Mouse (Mus musculus) forebrain, embryonic 16.5 days (tissue): Measurements from ENCODE around the gene Klhl26. TPM values are rescaled to one million over a fixed set of nuclear protein-coding genes. Genes with fewer than 3 reads are reported as not detected.
A peak's percentile ranks its signal among the peaks of the same experiment; 100 is the strongest.
"Not testable (repeated sequence)": the region's sequence is repeated elsewhere in the genome, so short reads cannot be mapped to it uniquely, and the experiment has no call there.

Experiments used
- ATAC-seq: fragments of 200-750 bp; cut with Nextera tagmentation; 2 replicates; pipeline ENCODE4 v1.8.0; 2017; ENCODE audit warnings: mild to moderate bottlenecking, moderate library complexity
- H3K27ac ChIP-seq: fragments of 300-500 bp; sonication (generic); 2 replicates; pipeline ENCODE4 v1.5.1; 2014; ENCODE audit warnings: low read length, control low read depth
- H3K27me3 ChIP-seq: fragments of 300-500 bp; sonication (generic); replicated peaks from 2 replicates; pipeline ENCODE4 v1.6.1; 2014; ENCODE audit warnings: low read length; ENCODE audit not compliant: control insufficient read depth, insufficient read depth
- H3K36me3 ChIP-seq: fragments of 300-500 bp; sonication (generic); 2 replicates; pipeline ENCODE4 v1.6.1; 2014; ENCODE audit not compliant: control insufficient read depth, insufficient read depth
- H3K4me1 ChIP-seq: fragments of 300-500 bp; sonication (generic); replicated peaks from 2 replicates; pipeline ENCODE4 v1.6.1; 2014; ENCODE audit warnings: low read length; ENCODE audit not compliant: control insufficient read depth, insufficient read depth
- H3K4me2 ChIP-seq: fragments of 300-500 bp; sonication (generic); 2 replicates; pipeline ENCODE4 v1.6.1; 2014; ENCODE audit warnings: mild to moderate bottlenecking, low read length, control low read depth
- H3K4me3 ChIP-seq: fragments of 300-500 bp; sonication (generic); replicated peaks from 2 replicates; pipeline ENCODE4 v1.5.1; 2014; ENCODE audit warnings: mild to moderate bottlenecking, low read length, control low read depth
- H3K9ac ChIP-seq: fragments of 300-500 bp; sonication (generic); replicated peaks from 2 replicates; pipeline ENCODE4 v1.6.1; 2014; ENCODE audit warnings: low read depth, low read length, control low read depth
- H3K9me3 ChIP-seq: fragments of 300-500 bp; sonication (generic); 2 replicates; pipeline ENCODE4 v1.6.1; 2016; ENCODE audit warnings: low read length; ENCODE audit not compliant: control insufficient read depth
- WGBS: fragments of 180-500 bp; shearing (Covaris S2); extraction: QIAGEN DNeasy Blood & Tissue Kit; methylation state at CpG from one replicate; pipeline ENCODE4 v1.1.7; 2014; 5-methylcytosine and 5-hydroxymethylcytosine counted together
- polyA plus RNA-seq: library from polyadenylated mRNA; unstranded; fragments of >200 nt; fragmentation: Nextera tagmentation; extraction: Ambion mirVana; gene quantifications from 2 replicates; pipeline ENCODE4 v1.2.1, GENCODE M21; 2015

Gene Klhl26
- polyA plus RNA-seq, 1 experiment from 2014 or later, result 26.2 TPM

DNA sequence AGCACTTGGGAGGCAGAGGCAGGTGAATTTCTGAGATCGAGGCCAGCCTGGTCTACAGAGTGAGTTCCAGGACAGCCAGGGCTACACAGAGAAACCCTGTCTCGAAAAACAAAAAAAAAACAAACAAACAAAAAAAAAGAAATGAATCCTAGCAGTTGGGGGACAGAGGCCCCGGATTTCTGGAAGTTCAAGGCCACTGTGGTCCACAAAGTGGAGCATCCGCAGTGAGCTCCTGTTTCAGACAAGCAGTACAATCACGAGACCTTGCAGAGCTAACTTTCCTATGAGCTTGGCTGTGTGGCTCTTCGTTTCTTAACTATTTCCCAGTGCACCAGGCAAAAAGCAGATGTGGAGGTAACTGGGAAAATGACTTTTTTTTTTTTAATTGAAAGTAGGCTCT, 34.4 kb upstream of the Klhl26 start:
- not testable (repeated sequence) for H3K9me3 ChIP-seq, ATAC-seq, H3K27me3 ChIP-seq, H3K9ac ChIP-seq
- Histone ChIP-seq H3K4me3 (peak overlapping the region; percentile 87), H3K36me3 (peaks cover 11% of the 10 kb centered on the region), H3K4me1 (peaks cover 18% of the 10 kb centered on the region), H3K4me2 (peak overlapping the region; percentile 49), H3K27ac (peak overlapping the region; percentile 33)
- 89% methylated on average over 6 of the region's 6 CpGs for WGBS

DNA sequence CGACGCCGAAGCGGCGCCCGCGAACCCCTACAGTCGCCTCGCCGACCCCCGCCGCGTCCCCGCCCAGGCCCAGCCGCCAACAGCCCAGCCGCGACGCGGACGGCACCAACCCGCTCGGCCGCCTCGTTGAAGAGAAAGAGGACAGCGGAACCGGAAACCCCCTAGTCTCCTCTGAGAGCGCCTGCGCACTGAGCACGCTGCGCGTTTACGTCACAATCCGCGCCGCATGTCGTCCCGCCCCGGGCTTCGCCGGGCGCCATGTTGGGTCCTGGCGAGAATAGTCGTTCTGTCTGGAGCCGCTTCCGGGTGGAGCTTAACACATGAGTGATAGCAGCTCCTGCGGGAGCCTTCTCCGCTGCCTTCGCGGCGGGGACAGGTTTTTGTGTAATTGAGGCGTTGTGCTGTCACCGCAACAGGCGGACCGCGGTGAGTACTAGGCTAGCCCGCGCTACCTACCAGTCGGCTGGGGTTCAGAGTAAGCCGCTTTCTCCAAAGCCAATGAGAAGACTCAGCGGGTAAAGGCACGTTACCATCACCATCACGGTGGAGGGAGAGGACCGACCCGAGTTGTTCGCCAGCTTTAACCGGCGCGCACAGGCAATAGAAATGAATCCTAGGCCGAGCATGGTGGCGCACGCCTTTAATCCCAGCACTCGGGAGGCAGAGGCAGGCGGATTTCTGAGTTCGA, 33.6 kb upstream of the Klhl26 start, which contains the start of gene Uba52:
TSS of gene Uba52 (minus strand) at position 574 of the 688 bp plus-strand sequence.
- ATAC-seq, result peak; percentile 87
- WGBS, result 1% methylated on average over 66 of the region's 74 CpGs
- peak within 1 kb of the TSS; percentile 98 for H3K27ac ChIP-seq
- H3K36me3 ChIP-seq, result peaks cover 11% of the 10 kb centered on the region
- peak within 1 kb of the TSS; percentile 87 for H3K4me3 ChIP-seq
- H3K9ac ChIP-seq, result peak within 1 kb of the TSS; percentile 96
- no peaks in the 10 kb centered on the region for H3K27me3 ChIP-seq
- H3K4me2 ChIP-seq, result peak within 1 kb of the TSS; percentile 100
- no peaks in the 10 kb centered on the region for H3K9me3 ChIP-seq
- H3K4me1 ChIP-seq, result peaks cover 25% of the 10 kb centered on the region

DNA sequence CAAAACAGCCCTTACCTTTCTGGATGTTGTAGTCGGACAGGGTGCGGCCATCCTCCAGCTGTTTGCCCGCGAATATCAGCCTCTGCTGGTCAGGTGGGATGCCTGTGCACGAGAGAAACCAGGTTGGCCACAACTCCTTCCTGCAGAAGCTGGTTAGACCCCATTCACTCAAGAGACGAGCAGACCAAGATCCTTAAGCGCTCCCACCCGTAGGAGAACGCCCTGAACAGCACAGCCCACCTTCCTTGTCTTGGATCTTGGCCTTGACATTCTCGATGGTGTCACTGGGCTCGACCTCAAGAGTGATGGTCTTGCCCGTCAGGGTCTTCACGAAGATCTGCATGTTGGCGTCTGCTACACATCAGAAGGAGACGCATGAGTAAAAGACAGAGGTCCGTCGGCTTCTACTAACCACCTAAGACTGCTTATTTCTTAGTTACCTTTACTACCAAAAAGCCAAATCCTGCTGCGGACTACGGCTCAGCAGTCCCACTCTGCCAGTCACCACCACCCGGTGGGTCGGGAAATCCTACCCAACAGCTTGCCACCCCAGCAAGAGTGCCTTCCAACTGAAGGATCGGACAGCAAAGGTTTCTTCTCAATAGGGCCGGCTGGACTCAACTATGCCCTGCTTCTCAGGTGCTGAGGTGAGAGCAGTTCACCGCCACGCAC, 32.6 kb upstream of the Klhl26 start:
- Histone ChIP-seq H3K4me1 (peaks cover 35% of the 10 kb centered on the region), H3K9me3 (no peaks in the 10 kb centered on the region), H3K36me3 (peaks cover 11% of the 10 kb centered on the region), H3K4me2 (peak overlapping the region; percentile 100), H3K9ac (peak overlapping the region; percentile 96), H3K27ac (no peak overlapping the region), H3K27me3 (no peaks in the 10 kb centered on the region), H3K4me3 (peak overlapping the region; percentile 87)
- WGBS, result 14% methylated on average over 25 of the region's 25 CpGs
- ATAC-seq, result no peak

DNA sequence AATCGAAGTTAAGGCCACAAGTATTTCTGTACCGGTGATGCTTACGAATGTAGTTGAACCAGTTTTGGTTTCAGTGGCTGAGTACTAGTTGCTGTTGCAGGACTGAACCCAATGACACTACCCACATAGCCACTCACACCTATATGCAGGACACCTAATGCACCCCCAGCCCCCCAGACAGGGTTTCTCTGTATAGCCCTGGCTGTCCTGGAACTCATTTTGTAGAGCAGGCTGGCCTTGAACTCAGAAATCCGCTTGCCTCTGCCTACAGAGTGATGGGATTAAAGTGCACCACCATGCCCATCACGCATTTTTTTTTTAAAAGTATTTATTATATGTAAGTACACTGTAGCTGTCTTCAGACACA, 30.2 kb upstream of the Klhl26 start:
- WGBS, result 64% methylated on average over 5 of the region's 5 CpGs
- H3K36me3 ChIP-seq, result peaks cover 9% of the 10 kb centered on the region
- no peak for ATAC-seq
- no peak overlapping the region for H3K9ac ChIP-seq
- H3K9me3 ChIP-seq, result no peaks in the 10 kb centered on the region
- no peak overlapping the region for H3K4me2 ChIP-seq
- peaks cover 44% of the 10 kb centered on the region for H3K4me1 ChIP-seq
- H3K27me3 ChIP-seq, result peaks cover 17% of the 10 kb centered on the region
- no peak overlapping the region for H3K4me3 ChIP-seq
- H3K27ac ChIP-seq, result no peak overlapping the region

DNA sequence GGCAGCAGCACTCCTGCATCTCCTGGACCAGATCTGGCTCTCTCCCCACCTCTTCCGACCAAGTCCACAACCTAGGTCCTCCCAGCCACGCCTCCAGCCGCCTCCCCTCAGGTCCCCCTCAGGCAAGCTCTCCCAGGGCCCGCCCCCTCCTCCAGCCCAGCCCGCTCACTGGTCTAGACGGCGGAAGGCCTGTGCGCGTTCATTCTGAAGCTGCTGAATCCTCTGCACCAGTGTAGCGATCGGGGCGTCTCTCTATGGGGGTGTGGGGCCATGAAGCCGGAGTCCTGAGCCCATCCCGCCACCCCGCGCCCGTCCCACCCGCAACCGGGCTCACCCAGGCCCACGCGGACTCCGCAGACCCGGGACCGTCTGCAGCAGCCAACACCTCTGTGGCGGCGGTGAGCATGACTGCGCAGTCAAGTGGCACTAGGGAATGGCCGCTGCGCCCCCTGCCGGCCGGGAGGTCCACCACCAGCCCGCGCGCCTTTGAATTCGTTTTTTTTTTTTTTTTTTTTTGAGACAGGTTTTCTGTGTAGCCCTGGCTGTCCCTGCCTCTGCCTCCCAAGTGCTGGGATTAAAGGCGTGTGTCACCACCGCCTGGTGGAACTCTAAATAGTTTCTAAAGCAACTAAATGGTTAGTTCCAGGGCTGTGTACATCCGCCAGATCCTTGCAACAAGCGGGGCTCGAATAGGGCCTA, 29.7 kb upstream of the Klhl26 start, which contains the start of gene Rex1bd:
TSS of gene Rex1bd (minus strand) at position 425 of the 699 bp plus-strand sequence.
- ATAC-seq, result peak; percentile 84
- Histone ChIP-seq H3K4me3 (peak within 1 kb of the TSS; percentile 78), H3K27me3 (peaks cover 22% of the 10 kb centered on the region), H3K9me3 (no peaks in the 10 kb centered on the region), H3K27ac (peak within 1 kb of the TSS; percentile 94), H3K4me2 (peak within 1 kb of the TSS; percentile 95), H3K36me3 (peaks cover 9% of the 10 kb centered on the region), H3K4me1 (peaks cover 45% of the 10 kb centered on the region), H3K9ac (peak within 1 kb of the TSS; percentile 95)
- 2% methylated on average over 36 of the region's 40 CpGs for WGBS

DNA sequence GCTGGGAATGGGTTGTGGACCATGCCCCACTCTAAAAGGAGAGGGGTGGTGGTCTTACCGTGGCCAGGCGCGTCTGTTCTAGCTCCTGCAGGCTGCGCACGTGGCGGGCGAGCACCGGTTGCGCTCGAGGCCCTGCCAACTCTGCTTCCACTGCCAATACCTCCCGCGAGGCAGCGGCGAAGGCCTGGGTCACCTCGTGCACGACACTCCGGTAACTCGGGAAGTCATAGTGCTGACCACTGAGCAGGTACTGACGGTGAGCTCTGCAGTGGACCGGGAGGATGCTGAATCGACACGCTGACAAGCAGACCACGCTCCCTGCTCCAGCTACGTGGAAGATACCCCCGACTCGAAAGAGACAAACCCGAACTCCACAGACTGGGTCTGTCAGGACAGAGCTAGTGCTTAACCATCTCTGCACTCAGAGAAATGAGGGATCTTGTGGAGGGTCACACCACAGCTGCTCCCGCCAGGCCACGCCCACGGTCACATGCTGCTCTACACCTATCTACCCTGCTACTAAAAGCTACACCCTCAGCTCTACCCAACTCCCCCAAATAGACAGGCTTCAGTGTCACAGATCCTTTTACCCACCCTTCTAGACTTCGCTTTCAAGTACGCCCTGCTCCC, 29.0 kb upstream of the Klhl26 start:
- Histone ChIP-seq H3K36me3 (peaks cover 9% of the 10 kb centered on the region), H3K4me3 (peak overlapping the region; percentile 78), H3K4me2 (peak overlapping the region; percentile 95), H3K9me3 (no peaks in the 10 kb centered on the region), H3K27me3 (peaks cover 28% of the 10 kb centered on the region), H3K4me1 (peaks cover 45% of the 10 kb centered on the region), H3K27ac (peak overlapping the region; percentile 94), H3K9ac (peak overlapping the region; percentile 95)
- no peak; the same call in 1 of the 2 replicates for ATAC-seq
- WGBS, result 32% methylated on average over 32 of the region's 32 CpGs

DNA sequence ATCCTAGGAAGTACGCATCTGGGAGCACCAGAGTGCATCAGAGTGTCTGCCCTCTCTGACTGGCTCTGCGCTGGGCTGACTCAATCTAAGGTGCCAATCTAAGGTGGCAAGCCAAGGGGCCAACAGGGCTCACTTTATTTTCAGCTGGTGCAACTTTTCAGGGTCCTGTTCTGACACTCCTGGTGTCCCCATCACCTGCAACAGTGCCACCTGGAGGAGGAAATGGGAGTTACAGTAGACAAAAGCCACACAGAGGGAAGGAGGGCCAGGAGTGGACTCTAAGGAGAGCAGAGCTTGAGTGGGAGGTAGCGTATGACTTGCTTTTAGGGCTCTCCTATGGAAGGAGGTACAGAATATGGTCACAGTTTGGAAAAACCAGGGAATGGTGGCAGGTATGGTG, 28.1 kb upstream of the Klhl26 start:
- Histone ChIP-seq H3K4me1 (peaks cover 46% of the 10 kb centered on the region), H3K9me3 (peaks cover 2% of the 10 kb centered on the region; the same call in 1 of the 2 replicates), H3K27ac (no peak overlapping the region), H3K36me3 (peaks cover 9% of the 10 kb centered on the region), H3K9ac (no peak overlapping the region; the same call in 1 of the 2 replicates), H3K4me2 (no peak overlapping the region), H3K4me3 (no peak overlapping the region), H3K27me3 (peaks cover 37% of the 10 kb centered on the region)
- ATAC-seq, result no peak
- 81% methylated on average over 3 of the region's 3 CpGs for WGBS

DNA sequence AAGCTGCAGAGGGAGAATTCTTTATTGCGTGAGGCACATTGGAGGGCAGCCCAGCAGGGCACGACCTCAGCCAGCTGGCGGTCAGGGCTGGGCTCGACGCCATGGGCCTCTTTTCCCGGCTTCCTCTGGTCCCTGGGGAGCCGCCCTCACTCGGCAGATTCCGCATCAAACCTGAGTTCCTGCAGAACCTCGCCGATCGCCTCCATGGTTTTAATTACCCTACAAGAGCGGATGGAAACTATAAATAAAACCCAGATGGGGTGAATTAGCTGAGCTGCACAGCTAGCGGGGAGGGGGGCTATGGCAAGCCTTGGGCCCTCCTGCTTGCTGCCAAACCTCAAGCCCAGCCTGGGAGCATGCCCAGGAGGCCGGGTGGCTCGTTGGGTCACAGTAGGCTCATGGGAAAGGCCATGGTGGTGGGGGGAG, 27.5 kb upstream of the Klhl26 start:
- peaks cover 9% of the 10 kb centered on the region for H3K36me3 ChIP-seq
- H3K9me3 ChIP-seq, result peaks cover 2% of the 10 kb centered on the region; the same call in 1 of the 2 replicates
- no peak overlapping the region for H3K4me3 ChIP-seq
- 59% methylated on average over 16 of the region's 16 CpGs for WGBS
- no peak overlapping the region for H3K27ac ChIP-seq
- no peak overlapping the region for H3K4me2 ChIP-seq
- peaks cover 41% of the 10 kb centered on the region for H3K27me3 ChIP-seq
- H3K9ac ChIP-seq, result no peak overlapping the region; the same call in 1 of the 2 replicates
- H3K4me1 ChIP-seq, result peaks cover 41% of the 10 kb centered on the region
- ATAC-seq, result no peak
